Mouse (Mus musculus) adrenal gland, adult 18-20 months (tissue): ENCODE results near the gene Ssxb9. TPM values are rescaled to one million over a fixed set of nuclear protein-coding genes. Genes with fewer than 3 reads are reported as not detected.
"Not testable (repeated sequence)": the region's sequence is repeated elsewhere in the genome, so short reads cannot be mapped to it uniquely, and the experiment has no call there.

Experiments
- DNase-seq, 2 experiments: peaks; one replicate each; pipeline ENCODE4 v3.0.0; 2021 to 2022; ENCODE audit warnings: low spot score in 2 of 2
- long read RNA-seq, 2 experiments: library from polyadenylated mRNA; stranded (forward); transcript quantifications; one replicate each; pipeline ENCODE4 v2.0.0; 2021
- total RNA-seq, 2 experiments: library from RNA; stranded (reverse); gene quantifications; 1 replicate in 1 of 2; 2 replicates in 1 of 2; pipeline ENCODE4 v1.2.3; 2021

Ssxb9 gene
- not detected for total RNA-seq
- long read RNA-seq, experiment 1, result 0 reads
- long read RNA-seq, experiment 2, result 0 reads

- DNase-seq, result not testable (repeated sequence)
Observed at GRCm38 (mm10) chrX:8366678-8367077, at the start of gene Ssxb9. Gene Ssxb9, plus strand, starts transcription at chrX:8366978.

DNA sequence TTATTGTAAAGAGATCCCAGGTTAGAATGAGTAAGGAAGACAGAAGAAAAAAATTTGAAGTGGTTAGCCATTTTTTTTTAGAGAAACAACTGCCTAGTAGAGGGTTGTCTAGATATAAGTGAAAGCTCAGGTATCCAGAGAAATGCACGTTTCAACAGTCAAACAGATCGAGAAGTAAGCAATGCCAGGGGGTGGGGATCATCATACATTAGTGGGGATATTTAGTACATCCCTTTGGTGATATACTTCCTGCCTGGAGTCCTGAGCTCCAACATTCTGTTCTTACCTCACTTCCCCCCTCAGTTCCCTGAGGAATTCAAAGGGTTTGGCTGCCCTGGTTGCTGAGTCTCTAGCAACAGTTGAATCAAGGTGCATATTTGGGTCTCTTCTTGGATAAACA is 39.7 kb upstream of the Ssxb9 start, which contains the start of gene Ssxb10:
Gene Ssxb10, plus strand, starts transcription at position 301 of the 400 bp plus-strand sequence.
- no peak for DNase-seq

- not testable (repeated sequence) for DNase-seq
Observed at GRCm38 (mm10) chrX:8413005-8413404, 46.2 kb downstream of the Ssxb9 start, which contains the start of gene Ssxb1. Gene Ssxb1, plus strand, starts transcription at chrX:8413305.

Other genes with a start within 250 kb of the Ssxb9 start
- gene Wdr13, start 234.1 kb upstream of the Ssxb9 start, total RNA-seq, result 10 to 100 TPM; 58.0 to 61.7 TPM
- gene Rbm3, start 221.1 kb upstream of the Ssxb9 start, total RNA-seq, result 100 to 1,000 TPM; 107 to 140 TPM
- gene Tbc1d25, start 190.8 kb upstream of the Ssxb9 start, total RNA-seq, result 1 to 10 TPM; 8.2 to 9.4 TPM
- 10 to 100 TPM; 44.2 to 76.5 TPM for gene Ebp, start 173.5 kb upstream of the Ssxb9 start, total RNA-seq
- gene Porcn, start 160.5 kb upstream of the Ssxb9 start, total RNA-seq, result 1 to 10 TPM; 8.6 to 9.2 TPM
- 10 to 100 TPM; 22.9 to 26.6 TPM for gene Ftsj1, start 114.6 kb upstream of the Ssxb9 start, total RNA-seq
- gene Slc38a5, start 95.8 kb upstream of the Ssxb9 start, total RNA-seq, result under 1 TPM in 1 of 2 experiments, not detected in 1; 0.32 TPM
- gene Ssxb10, start 39.6 kb upstream of the Ssxb9 start, total RNA-seq, result not detected
- not detected for gene Ssxb1, start 46.3 kb downstream of the Ssxb9 start, total RNA-seq
- not detected for gene Ssxb2, start 94.7 kb downstream of the Ssxb9 start, total RNA-seq
- not detected for gene Gm14459, start 158.0 kb downstream of the Ssxb9 start, total RNA-seq
- gene Ssxb6, start 181.3 kb downstream of the Ssxb9 start, total RNA-seq, result not detected
- not detected for gene Ssxb3, start 224.8 kb downstream of the Ssxb9 start, total RNA-seq